Mouse (Mus musculus): Measurements from ENCODE around the gene Sash1.

DNA sequence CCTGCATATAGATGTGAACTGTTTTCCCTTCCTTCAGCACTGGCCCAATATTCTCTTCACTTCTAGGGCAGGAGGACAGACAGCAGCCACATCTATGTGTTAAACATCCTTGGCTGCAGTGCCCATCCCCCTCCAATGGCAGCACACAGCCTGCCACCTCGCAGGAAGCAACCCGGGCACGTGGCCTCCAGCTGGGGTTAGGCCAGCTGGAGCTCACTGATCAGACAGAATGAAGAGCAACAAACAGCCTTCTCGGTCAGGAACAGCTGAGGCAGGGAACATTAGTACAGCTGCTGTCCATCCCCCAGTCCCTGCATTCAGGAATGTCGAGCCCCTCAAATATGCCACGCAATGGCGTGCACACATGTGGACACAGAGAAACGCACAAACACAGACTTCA lies 81.6 kb downstream of the Sash1 start:
- TF ChIP-seq CTCF (IDR thresholded peaks at IDR 0.05; ENCODE audit: extremely low read depth, insufficient read depth, low read length): no peak
- no peak for TF ChIP-seq POLR2A (IDR thresholded peaks at IDR 0.05; ENCODE audit: extremely low read depth, insufficient read depth, low read length)

Measured in cortical plate, adult 2 months (tissue).